Mouse (Mus musculus) neutrophil, adult 65 days (primary cell): ENCODE measurements around the gene Sh2d4b. TPM values are rescaled to one million over a fixed set of nuclear protein-coding genes. Genes with fewer than 3 reads are reported as not detected.

Experiments used
- total RNA-seq: library from RNA; stranded (reverse); gene quantifications from 2 replicates; pipeline ENCODE4 v1.2.4, GENCODE M21; 2023

Sh2d4b gene
- total RNA-seq: 2.2 and 3.5 TPM in 2 replicates

GRCm38 (mm10) chr14:40893196-40893595, at the start of gene Sh2d4b:
Gene Sh2d4b (minus strand): TSS chr14:40893266.

Other genes with a start within 250 kb of the Sh2d4b start
- 93.4 and 119 TPM in 2 replicates for gene Tspan14, start 73.5 kb upstream of the Sh2d4b start, total RNA-seq
- gene Fam213a, start 120.5 kb upstream of the Sh2d4b start, total RNA-seq: 0.66 and 1.4 TPM in 2 replicates
- gene Dydc2, start 175.9 kb upstream of the Sh2d4b start, total RNA-seq: not detected in 2 replicates
- gene Dydc1, start 179.6 kb upstream of the Sh2d4b start, total RNA-seq: not detected in 2 replicates
- gene Mat1a, start 211.8 kb upstream of the Sh2d4b start, total RNA-seq: not detected in 2 replicates
- not detected in 2 replicates for gene Sftpa1, start 238.5 kb upstream of the Sh2d4b start, total RNA-seq